Mouse (Mus musculus) gonadal fat pad, adult 2 months (tissue): Measurements from ENCODE around the gene Cdh6. TPM values are rescaled to one million over a fixed set of nuclear protein-coding genes. Genes with fewer than 3 reads are reported as not detected.

ENCODE experiments used
- DNase-seq: peaks from one replicate; pipeline ENCODE4 v3.0.0-alpha.2; 2012; ENCODE audit warnings: low read depth
- polyA plus RNA-seq: library from polyadenylated mRNA; depleted of rRNA; stranded (reverse); fragments of >200 nt; gene quantifications from 2 replicates; pipeline ENCODE4 v1.2.3, GENCODE M21; 2012

Gene Cdh6
- polyA plus RNA-seq, 1 experiment: 0.14 TPM

DNA sequence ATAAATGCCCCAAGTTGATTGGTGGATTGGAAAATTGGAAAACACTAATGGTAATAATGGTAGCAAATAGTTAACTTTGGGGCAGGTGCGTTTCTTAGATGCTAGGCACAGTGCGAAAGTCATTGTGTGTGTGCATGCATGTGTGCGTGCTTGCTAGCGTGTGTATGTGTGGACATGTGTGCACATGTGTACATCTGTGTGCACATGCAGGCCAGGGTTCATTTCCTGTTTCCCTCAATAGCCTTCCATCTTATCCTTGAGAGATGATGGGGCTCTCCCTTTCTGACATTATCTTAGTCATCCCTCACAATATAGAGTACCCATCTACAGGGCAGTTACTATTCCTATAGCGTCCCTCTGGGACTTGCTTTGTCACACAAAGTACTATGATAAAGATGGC is 17.7 kb downstream of the Cdh6 start:
- no peak for DNase-seq

GRCm38 (mm10) chr15:13155418-13155817 is 18.1 kb downstream of the Cdh6 start:
- DNase-seq: no peak

DNA sequence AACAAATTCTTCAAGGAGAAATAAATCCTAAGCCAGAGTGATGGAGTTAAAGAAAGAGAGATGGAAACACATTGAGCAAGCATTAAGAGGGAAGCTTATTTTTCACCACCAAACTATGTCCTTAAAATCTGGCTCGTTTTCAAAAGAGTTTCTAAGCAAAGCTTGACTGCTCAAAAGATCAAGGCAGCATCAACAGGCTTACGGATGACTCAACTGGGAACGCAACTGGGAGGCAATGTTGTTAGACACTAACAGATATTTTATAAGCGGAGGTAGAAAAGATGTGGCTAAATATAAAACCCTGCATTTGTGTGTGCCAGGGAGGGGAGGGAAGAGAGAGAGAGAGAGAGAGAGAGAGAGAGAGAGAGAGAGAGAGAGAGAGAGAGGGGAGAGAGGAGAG is 31.5 kb downstream of the Cdh6 start:
- no peak for DNase-seq

DNA sequence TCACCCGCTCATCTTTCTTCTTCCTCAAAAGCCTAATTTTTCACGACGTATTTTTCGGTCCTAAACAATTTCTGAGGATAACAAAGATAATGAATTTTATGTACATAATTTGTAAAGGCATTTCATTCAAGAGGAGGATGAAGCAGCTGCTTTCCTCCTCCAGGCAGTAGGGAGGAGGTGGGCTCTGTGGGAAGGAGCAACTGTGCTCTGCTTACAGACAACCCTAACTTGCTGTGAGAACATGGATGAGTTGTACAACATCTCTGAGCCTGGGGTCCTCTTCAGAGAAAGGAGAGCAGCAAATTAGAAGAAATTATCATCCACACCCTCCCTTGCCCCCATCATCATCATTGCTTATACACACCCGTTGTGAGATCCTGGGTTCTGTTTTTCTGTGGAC is 33.8 kb downstream of the Cdh6 start:
- no peak for DNase-seq

GRCm38 (mm10) chr15:13137166-13137565 is 36.3 kb downstream of the Cdh6 start:
- no peak for DNase-seq

GRCm38 (mm10) chr15:13134086-13134485 is 39.4 kb downstream of the Cdh6 start:
- no peak for DNase-seq

DNA sequence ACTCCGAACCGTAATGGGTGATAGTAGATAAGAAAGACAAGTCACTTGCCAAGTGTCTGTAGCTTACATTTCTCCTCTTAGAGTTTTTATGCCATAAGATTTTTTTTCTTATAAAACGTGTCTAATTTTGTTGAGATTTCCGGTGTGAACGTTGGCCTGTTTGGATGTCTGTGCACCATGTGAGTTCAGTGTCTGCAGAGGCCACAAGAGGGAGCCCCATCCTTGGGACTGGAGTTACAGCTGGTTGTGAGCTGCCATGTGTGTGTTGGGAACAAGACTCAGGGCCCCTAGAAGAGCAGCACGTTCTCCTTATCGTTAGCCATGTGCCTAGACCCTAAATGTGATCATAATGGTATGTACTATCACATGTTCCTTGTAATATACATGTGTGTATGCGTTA is 40.1 kb downstream of the Cdh6 start:
- DNase-seq: no peak

- DNase-seq: no peak
Observed at GRCm38 (mm10) chr15:13132493-13132892, 41.0 kb downstream of the Cdh6 start.

DNA sequence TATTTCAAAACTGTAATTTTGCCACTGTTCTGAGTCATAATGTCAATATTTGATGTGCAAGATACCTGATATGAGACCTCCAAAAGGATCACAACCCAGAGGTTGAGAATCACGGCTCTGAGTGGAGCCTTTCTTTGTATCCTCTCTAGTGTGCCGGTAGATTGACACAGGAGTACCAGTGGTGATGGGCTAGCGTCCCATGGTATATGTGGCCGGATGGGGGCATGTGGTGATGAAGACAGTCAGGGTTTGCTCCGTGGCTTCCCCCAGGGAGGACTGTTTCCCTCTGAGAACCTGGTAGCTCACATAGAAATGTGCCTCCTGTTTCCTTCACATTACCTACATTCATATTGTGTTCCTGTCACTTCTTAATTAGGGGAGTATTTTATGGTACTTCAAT is 43.2 kb downstream of the Cdh6 start:
- DNase-seq: no peak

DNA sequence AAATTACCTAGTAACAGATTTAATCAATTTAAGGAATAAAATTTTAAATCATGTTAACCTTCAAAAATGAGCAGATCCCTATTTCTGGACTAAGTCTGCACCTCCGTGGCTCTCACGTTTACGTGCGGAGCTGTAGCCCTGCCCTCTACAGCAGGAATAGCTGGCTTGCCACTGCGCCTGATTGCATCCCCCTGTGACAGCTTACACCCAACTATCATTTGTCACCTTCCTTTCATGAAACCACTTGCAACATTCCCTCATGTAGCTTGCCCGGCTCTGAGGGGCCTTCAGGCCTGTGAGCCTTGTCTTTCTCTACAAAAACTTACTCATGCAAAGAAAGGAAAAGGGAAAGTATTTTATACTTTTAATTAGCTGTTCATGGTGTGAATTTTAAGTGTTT is 73.1 kb downstream of the Cdh6 start:
- DNase-seq: no peak

GRCm38 (mm10) chr15:13097861-13098260 is 75.6 kb downstream of the Cdh6 start:
- no peak for DNase-seq

DNA sequence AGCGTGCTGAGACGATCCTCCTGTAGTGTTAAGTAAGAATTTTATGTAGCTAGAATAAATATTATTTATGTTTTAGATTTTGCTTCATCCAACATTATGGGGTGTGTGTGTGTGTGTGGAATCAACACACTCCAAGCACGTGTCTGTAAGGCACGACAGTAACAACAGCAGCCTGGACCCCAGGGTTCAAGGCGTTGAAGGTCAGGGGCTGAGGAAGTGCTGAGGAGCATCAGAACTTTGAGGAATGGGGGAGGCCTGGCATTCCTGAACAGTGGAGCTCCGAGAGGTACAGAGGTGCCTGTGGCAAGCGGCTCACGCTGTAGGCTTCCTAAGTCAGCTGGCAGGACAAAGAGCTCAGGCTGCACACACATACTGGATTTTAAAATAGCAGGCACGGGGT is 78.1 kb downstream of the Cdh6 start:
- no peak for DNase-seq

- no peak for DNase-seq
Observed at GRCm38 (mm10) chr15:13094881-13095256, 78.6 kb downstream of the Cdh6 start.

- DNase-seq: no peak
Observed at GRCm38 (mm10) chr15:13093954-13094880, 79.3 kb downstream of the Cdh6 start.

DNA sequence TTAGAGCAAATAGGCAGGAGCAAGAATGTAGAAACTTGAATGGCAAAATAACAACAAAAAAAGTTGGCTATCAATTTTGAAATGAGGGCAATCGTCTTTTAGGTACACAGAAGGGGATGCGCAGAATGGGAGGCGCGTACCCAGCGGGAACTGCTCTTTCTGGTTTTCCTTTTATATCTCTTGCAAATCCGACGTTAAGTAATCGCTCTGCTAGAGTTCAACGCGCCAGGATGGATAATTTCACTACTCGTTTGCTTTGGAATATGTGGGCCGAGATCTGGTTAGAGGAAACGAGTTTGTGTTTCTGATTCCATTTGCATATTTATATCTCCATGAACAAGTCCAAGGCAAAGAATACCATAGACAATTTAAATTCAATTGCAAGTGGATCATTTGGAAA is 81.4 kb downstream of the Cdh6 start:
- DNase-seq: no peak

- no peak for DNase-seq
Observed at GRCm38 (mm10) chr15:13088504-13089058, 84.9 kb downstream of the Cdh6 start.

DNA sequence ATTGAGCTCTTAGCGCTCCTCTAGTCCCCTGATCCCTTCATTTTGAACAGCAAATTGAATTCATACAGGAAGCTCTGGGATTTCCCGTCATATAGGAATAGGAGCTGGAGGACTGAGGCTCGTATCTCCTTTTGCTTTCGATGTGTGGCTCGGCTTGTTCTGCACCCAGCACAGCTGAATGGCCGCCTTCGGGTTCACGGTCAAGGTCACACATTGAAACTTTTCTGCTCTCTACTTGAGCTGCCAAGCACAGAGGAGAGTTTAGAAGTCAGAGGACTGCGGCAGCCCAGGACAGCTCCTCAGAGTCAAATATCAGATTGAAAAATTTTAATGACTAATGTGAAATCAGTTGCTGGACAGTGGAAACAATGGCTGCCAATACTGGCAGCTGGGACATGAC is 88.7 kb downstream of the Cdh6 start:
- DNase-seq: no peak

- DNase-seq: no peak
Observed at GRCm38 (mm10) chr15:13076908-13077669, 96.4 kb downstream of the Cdh6 start.

DNA sequence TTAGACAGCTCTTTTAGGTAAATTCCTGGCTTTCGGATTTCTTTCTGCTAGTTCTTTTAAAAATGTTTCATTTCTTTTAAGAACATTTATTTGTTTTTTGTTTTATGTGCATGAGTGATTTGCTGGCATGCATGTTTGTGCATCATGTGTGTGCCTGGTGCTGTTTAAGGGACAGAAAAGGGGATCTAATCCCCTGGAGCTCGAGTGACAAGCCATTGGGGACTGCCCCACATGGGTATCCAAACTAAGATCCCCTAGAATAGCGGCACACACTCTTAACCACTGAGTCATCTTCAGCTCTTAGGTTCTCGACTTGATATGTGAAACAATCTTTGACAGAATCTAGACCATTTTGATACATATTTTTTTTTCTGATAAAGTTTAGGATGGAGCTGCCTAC is 99.4 kb downstream of the Cdh6 start:
- no peak for DNase-seq

DNA sequence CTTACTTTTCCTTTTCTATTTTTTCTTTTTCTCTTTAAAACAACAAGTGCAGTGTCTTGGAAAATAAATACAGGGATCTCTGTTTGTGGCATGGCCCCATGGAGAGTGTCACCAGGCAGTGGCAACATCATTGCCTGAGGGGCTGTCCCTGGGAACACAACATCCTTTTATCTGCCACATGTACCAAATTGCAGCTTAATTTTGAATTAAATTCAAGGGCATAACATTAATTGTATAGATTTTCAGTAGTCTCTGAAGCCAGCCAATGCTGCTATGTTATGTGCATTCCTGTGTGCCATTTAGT is 105.3 kb downstream of the Cdh6 start:
- DNase-seq: no peak

GRCm38 (mm10) chr15:13067429-13068212 is 105.9 kb downstream of the Cdh6 start:
- DNase-seq: no peak

GRCm38 (mm10) chr15:13066765-13067164 is 106.7 kb downstream of the Cdh6 start:
- no peak for DNase-seq
